Mouse (Mus musculus): Measurements from ENCODE around the gene Adra1b.
A peak's percentile ranks its signal among the peaks of the same experiment; 100 is the strongest.

Gene Adra1b

DNA sequence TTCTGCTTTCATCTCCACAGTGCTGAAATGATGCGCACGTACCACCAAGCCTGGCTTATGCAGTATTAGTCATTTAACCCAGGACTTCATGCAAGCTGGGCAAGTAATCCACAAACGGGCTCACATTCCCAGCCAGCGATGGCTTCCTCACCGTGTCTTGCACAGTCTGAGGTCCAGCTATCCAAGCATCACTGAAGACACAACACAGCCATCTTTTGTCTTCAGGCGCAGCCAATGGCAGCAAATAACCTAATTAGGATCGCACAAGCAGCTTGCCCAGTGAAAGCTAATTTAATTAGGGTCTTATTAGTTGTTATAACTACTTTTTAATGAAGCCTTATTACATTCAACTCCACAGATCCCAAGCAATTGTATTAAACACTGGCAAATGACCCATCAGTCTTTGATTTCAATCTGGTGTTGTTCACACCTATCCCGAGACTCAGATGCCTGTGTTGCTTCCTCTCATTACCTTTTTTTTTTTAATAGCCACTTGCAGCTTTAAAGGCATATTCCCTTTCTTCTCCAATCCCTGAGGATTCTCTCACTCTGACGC lies 83.6 kb downstream of the Adra1b start:
- DNase-seq = no peak

DNA sequence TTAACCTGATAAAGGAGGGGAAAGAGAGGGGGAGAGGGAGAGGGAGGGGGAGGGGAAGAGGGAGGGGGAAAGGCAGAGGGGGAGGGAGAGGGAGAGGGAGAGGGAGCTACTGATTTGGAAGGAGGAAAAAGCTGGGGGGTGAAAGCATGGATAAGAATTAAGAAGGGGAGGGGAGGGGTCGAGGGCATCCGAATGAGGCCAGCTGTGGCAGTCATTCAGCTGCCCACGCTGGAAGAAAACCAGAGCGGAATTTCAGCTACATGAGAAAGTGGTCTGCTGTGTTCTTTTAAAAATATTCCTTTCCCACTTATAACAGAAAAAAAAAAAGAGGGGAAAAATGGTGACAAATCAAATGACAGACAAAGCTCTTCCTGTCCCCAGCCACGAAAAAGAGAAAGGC lies 88.5 kb downstream of the Adra1b start:
- DNase-seq = no peak

GRCm38 (mm10) chr11:43807732-43808131 lies 93.3 kb downstream of the Adra1b start:
- DNase-seq = no peak

DNA sequence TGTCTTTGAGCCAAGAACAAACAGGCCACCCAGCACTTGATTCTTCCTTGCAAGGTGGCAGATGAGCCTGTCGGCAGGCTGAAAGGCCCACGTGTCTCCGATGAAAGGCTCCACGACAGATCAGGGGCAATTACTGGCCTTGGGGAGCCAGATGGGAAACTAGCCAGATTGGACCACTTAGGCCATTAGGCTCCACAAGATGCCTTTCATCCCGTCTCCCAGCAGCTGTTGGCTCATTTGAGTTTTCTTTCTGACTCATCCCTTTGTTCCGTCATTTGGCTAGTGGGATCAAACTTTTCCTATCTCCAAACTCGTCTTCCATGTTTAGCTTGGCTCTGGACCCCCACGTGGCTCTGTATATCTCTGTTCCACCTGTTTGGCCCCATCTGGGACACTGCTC lies 105.0 kb downstream of the Adra1b start:
- DNase-seq = no peak

DNA sequence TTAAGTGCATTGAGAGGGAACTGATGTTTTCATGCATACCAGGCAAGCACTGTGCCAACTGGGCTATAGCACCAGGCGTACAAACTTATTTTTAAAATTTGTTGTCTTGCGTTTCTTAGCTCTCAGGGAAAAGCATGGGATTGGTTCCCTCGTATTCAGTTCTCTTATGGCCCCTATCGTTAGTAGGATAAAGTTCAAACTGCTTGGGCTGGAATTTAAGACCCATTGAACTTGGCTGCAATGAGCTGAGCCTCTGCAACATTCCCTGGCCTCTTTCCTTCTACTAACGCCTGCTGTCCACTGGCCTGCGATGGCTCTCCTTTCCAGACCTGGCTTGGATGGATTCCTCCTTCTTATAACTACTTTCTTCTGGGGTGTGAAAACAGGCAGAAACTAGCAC lies 110.6 kb downstream of the Adra1b start:
- no peak for DNase-seq

DNA sequence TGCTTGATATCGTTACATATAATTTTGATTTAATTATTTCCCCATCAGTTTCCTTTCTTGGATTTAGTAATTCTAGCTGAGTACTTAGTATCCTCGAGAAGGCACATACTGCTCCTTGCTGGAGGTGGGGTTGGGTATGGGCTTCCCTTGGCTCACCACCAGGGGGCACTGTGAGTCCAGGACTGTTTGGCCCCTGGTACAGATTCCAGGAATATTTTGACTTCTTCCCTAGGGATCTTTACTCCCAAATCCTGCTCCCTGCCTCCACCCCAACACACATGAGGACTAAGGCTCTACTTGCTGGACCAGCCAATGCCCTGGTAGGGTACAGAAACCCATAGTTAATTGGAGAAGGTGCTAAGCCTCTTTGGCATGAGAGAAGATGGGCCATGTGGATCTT lies 117.2 kb downstream of the Adra1b start:
- DNase-seq = peak; percentile 86

DNA sequence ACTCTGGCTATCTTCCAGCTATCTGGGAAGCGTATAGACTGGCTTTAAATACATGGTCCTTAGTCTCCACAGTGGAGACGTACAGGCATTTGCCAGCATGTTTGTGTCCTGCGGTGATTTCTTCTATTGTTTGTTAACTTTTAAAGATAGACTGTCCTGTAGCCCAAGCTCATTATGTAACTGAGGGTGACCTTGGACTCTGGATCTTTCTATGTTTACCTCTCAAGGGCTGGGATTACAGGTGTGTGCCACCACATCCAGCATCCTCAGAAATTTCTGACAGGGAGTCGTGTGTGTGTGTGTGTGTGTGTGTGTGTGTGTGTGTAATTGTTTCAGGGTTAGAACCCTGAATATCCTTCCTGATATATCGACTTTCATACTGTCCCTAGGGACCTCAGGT lies 117.9 kb downstream of the Adra1b start:
- DNase-seq = no peak

- no peak for DNase-seq
Measured at GRCm38 (mm10) chr11:43779551-43779950, 121.5 kb downstream of the Adra1b start.

DNA sequence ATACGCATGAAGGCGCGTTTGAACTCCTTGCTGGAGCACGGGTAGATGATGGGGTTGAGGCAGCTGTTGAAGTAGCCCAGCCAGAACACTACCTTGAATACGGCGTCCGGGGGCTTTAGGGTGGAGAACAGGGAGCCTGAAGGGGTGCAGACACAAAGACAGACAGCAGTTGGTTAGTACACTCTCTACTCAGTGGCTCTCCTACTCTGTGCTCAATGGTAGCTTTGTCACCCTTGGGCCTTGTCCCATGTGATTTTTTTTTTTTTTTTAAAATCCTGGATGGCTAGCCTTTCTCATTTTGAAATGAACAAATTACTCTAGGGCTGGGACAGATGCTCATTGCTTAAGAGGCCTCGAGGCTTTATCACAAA lies 124.7 kb downstream of the Adra1b start:
- no peak for DNase-seq

DNA sequence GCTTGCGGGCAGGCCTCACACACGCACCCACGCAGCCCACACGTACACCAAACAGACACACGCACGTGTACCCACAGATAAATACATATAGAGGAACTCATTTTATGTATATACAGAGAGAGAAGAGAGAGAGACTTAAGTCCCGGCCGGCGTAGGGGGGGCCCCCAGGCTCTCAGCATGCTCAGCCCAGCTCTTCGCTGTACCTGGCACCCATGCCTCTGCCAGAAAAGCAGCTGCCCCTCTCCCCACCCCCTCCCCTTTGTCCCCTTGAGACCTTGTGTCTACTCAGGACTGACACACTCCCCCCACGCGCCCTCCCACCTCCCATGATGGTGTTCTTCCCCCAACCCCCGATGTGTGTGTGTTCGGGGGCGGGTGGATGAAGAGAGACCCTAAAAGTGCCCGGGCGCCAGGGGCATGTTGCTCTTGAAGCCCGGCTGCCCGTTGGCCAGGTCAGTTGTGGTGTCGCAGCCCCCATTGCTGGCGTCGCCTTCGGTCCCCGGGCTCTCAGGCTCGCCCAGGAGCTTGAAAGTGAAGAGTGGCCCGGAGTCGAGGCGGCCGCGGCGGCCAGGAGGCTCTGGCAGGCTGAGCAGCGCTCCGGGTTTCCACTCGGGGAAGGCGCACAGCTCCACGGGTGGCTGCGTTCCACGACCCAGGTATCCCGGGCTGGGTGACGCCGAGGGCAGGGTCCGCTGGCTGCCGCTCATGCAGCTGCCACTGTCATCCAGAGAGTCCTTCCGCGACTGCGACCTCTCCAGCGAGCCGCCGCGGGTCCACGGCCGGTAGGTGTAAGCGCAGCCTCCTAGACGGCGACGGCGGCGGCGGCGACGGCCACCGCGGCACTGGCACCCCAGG lies 125.3 kb downstream of the Adra1b start:
- DNase-seq = peak; percentile 62 to 72

DNA sequence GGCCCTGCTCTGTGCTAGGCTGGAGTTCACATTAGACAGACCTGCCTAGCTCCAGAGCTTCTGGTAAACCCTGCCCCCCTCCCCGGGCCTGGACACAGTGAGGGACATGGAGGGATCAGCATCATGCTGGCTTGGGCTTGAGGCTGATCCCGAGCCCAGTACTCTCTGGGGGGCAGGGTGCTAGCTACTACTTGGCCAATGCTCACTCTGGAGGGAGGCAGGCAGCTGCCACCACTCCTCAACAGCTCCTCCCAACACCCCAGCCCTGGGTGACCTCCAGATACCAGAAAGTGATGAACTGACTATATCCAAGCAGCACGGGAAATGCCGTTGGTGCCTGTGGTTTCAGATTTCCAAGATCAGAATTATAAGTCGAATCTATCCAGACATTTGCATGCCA lies 127.3 kb downstream of the Adra1b start:
- peak; percentile 70 to 82 for DNase-seq

DNA sequence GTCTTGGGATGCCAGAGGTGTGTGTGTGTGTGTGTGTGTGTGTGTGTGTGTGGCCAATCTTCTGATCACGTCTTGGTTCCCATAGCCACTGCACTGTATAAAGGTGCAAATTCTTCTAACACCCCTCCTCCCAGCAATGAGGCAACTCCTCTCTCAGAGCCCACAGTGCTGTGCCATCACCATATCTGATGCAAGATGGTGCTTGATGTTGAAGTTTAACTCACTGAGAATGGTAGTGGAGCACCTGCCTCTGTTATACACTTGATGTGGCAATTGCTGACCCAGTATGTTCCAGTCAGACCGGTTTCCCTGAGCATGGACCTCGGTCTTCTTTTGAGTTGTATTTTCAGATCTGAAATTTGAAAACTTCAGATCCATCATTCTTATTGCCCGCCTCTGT lies 130.9 kb downstream of the Adra1b start:
- no peak for DNase-seq

GRCm38 (mm10) chr11:43767749-43768148 lies 133.3 kb downstream of the Adra1b start:
- peak in 1 of 2 experiments; percentile 24 for DNase-seq

DNA sequence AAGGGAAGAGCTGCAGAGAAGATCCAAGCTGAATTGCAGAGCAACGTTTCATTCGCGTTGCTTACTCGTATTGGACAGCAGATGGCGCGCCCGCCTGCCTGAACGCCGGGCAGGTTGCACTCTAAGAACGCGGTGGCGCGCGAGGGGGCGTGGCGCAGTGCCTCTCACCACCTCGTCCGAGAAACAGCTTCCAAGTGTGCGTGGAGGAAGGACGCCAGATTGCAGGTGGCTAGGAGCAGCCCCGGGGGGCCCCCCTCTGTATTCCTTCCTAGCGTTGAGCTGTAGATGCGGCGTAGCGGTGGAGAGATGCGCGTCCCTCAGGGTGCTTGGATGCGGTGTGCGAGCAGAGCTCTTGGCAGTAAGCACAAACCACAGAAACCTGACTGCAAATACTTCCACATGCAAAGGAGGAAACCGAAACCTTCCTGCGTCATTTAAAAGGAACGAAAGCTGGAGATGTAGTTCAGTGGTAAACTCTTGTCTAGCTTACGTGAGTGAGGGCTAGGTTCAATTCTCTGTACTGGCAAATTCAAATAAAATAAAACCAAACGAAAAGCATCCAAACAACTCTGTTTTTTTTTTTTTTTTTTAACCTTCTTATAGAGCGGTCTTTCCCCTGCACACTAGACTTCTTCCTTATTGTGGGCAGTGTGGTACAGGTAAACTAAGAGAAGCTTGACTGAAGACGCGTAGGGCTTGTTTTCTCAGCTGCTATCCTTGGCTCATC lies 133.9 kb downstream of the Adra1b start:
- DNase-seq = peak; percentile 86 to 90

DNA sequence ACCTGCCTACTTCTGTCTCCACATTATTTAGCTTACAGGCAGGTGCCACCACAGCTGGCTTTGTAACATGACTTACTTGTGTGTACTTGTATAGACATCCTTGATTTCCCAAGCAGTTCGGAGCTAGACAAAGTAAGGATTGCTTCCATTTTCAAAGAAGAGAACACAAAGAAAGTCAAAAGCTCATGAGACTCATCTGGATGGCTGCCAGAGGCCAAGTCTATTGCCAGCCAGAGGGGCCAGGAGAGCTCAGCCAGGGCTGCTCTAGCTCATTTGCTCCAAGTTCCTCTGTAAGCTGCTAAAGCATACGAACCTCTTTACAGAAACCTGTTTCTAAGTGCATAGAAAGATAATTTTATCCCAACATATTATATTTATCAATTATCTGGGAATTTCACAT lies 142.6 kb downstream of the Adra1b start:
- no peak for DNase-seq

DNA sequence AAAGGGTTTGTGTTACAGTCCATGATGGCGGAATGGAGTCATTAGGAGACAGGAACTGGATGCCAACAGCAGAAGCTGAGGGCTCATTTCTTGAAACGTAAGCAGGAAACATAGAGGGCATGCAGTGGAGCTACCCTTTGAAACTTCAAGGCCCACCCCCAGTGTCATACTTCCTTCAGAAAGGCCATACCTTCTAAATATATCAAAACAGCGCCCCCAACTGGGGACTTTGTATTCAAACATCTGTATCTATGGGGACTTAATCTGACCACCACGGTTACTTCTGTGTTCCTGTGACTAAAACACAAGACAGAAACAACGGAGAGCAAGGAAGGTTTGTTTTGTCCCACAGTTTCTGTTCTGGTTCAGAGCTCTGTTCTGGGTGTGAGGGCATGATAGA lies 145.6 kb downstream of the Adra1b start:
- no peak for DNase-seq

- DNase-seq = no peak
Measured at GRCm38 (mm10) chr11:43754568-43754967, 146.4 kb downstream of the Adra1b start.

DNA sequence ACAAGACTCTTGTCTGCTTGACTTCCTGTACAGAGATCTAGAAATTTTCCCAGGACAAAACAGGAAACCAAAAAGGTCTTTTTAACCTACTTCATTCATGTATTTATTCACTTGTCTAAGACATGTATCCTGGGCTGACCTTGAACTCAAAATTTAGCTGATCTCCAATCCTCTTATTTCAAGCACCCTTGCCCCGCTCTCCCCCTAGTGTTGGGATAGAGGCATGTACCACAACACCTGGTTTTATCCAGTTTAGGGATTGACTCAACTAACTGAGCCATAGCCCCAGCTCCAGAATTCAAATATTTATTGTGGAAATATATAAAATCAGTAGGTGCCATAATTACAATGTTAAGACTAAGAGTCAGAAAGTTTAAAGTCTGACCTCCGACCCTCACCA lies 149.5 kb downstream of the Adra1b start:
- DNase-seq = no peak

DNA sequence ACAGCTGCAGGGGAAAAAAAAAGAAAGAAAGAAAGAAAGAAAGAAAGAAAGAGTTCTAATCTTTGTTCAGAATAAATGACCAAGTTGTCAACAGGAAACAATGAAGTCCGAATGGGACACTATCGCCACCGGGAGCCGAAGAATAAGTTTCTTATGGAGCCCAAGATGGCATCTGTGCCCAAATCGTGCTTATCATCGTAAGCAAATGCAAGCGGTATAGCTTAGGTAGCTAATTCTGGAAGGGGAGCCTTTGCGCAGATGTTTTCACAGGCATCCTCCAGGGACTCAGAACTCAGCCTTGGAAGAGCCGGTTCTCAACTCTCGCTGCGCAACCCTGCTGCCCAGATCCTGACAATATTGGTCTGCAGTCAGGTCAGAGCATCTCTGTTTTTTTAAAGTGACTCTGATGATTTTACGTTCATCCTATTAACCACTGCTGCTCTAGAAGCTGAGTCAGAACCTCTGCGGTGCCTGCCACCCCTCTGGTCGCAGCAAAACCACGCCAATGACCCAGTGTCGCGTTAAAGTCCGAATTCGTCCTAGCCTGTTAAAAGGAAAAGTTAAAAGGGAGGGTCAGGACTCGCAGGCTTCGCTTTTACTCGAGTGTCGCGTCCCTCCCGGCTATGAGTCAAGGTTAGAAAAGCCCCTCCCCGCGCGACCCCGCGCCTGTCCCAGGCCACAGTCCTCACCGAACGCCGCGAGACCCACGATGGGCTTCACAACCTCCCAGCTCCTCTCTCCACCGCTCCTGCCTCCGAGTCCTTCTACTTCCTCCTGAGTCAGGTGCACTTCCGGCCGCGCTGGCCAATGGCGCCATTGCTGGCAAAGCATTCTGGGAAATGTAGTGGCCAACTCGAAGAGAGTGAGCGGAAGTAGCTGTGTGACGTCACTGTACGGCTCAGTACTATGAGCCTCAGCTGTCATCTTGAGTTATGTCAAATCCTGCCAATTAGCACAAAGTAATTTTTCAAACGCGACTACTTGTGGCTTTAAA lies 153.5 kb downstream of the Adra1b start, which contains the start of gene Ttc1:
Gene Ttc1 (minus strand): TSS at position 776 of the 994 bp plus-strand sequence.
- peak; percentile 96 to 98 for DNase-seq

DNA sequence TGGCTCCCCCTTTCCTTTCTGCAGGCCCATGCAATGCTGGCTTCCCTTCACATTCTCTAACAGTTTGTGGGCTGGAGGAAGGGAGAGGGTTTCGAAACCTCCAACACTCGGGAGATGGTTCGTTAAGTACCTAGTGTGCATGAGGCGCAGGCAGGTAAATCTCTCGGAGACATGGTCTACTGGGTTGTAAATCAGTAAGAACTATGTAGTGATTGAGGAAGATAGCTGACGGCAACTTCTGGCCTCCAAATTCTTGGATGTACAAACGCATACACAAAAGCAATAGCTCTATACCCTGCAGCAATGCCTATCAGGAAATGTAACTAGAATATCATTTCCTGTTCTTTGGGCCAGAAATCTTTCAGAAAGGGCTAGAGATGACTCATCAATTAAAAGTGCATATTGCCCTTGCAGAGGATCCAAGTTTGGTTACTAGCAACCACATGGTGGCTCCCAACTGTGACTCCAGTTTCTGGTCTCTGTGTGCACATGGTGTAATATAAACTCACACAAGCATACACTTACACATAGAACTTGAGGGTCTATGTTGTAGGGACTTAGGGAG lies 172.2 kb downstream of the Adra1b start:
- peak in 1 of 2 experiments; percentile 19 for DNase-seq

DNA sequence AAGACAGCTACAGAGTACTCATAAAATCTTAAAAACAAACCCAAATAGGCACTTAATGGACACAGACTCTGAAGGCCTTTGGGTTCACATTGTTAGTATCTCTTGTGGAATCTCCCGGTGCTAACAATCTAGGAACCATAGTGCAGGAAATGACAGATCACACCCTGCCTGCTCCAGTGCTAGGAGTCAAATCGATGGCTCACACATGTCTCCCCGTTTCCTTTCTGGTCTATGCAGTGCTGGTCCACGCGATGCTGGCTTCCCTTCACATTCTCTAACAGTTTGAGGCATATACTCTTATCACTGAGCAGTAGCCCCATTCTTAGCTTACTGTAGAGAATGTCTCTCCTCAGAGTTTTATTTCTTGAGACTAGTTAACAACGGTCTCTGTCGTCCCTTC lies 173.2 kb downstream of the Adra1b start:
- peak in 1 of 2 experiments; percentile 18 for DNase-seq

Measured in kidney, postnatal 4 days (tissue).